Mouse (Mus musculus): Measurements from ENCODE around the gene Btbd35f18. TPM values are rescaled to one million over a fixed set of nuclear protein-coding genes. Genes with fewer than 3 reads are reported as not detected.
"Not testable (repeated sequence)": the region's sequence is repeated elsewhere in the genome, so short reads cannot be mapped to it uniquely, and the experiment has no call there.

Gene Btbd35f18
- not detected in 2 replicates for total RNA-seq (2014; rRNA removed; ENCODE audit: low replicate concordance)
- not detected in 2 replicates for polyA plus RNA-seq (2015; fragmentation: Nextera tagmentation; extraction: Ambion mirVana)

GRCm38 (mm10) chrX:3699933-3700332 is at the start of gene Btbd35f18:
Gene Btbd35f18, plus strand, starts transcription at chrX:3700233.
- H3K36me3 ChIP-seq (replicated peaks; ENCODE audit: control insufficient read depth, insufficient read depth, low read length); H3K27ac ChIP-seq (ENCODE audit: low read depth); H3K27me3 ChIP-seq (ENCODE audit: control insufficient read depth, insufficient read depth, low read length); DNase-seq (ENCODE audit: low spot score); H3K4me3 ChIP-seq (ENCODE audit: low read depth, low read length); H3K4me2 ChIP-seq (ENCODE audit: low read depth, low read length); ATAC-seq (ENCODE audit: insufficient read depth, low read depth); H3K9me3 ChIP-seq (replicated peaks; ENCODE audit: control insufficient read depth, low read length); H3K9ac ChIP-seq (replicated peaks; ENCODE audit: low read depth, low read length); H3K4me1 ChIP-seq (ENCODE audit: control insufficient read depth, insufficient read depth): not testable (repeated sequence)
- WGBS: no CpG with 5 or more reads among the region's 3 CpGs

Other genes with a start within 250 kb of the Btbd35f18 start
- not detected in 2 replicates for gene Btbd35f10, start 52.7 kb downstream of the Btbd35f18 start, total RNA-seq (2014; rRNA removed; ENCODE audit: low replicate concordance)
- gene Btbd35f10, start 52.7 kb downstream of the Btbd35f18 start, polyA plus RNA-seq (2015; fragmentation: Nextera tagmentation; extraction: Ambion mirVana): not detected in 2 replicates